Comparison of ENCODE assay signal across 8 mouse cellular contexts in the genomic region with DNA sequence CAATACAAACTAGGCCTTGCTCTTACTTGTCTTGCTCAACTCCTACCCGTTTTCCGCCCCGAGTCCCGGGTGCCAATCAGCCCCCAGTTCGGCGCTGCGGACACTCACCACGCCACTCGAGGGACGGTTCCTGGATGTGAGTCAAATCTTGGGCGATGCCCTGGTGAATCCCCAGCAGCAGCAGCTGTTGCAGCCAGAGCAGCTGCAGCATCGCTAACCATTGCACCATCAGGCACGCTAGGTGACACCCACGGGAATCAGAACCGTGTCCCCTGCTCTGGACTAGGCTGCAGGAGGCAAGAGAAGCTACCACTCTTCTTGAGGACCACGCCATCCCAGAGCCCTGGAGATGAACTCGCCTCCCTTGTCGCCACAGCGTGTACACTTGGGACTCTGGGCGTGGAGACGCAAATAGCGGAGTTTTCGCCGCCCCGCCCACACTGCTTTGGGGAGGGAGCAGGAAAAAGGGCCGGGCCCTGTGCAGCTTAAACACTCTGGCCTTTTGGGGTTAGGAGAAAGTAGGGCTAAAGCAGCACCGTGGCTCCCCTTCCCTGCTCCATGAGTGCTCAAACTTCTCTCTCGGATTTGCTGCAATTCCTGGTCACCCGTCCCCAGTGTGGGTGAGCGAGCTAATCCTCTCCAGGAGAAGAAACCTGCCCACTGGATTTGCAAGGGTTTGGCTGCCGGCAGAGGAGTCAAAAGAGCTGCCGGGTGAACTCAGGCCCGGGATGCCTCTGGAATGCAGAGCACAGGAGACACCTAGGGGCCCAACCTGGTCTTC. TPM values are rescaled to one million over a fixed set of nuclear protein-coding genes. Genes with fewer than 3 reads are reported as not detected.
DNase-seq lines count a peak whose midpoint lies in the region; ATAC-seq and TF ChIP-seq lines count a peak whose summit lies in the region.

A gene (minus strand): TSS at position 407 of the 781 bp plus-strand sequence.

- H3K4me3 ChIP-seq in spleen, adult 2 months (ENCODE audit: extremely low read depth, insufficient read depth, insufficient read length): peak within 1 kb of the TSS; percentile 29; the same call in 1 of the 2 replicates
- H3K4me3 ChIP-seq in embryonic facial prominence, embryonic 12.5 days: peak within 1 kb of the TSS; percentile 42
- H3K4me3 ChIP-seq in heart, embryonic 13.5 days: peak within 1 kb of the TSS; percentile 59
- H3K4me3 ChIP-seq in kidney, embryonic 16.5 days (ENCODE audit: low read length): peak within 1 kb of the TSS; percentile 53

- no peak for TF ChIP-seq CTCF in spleen, adult 2 months (IDR thresholded peaks at IDR 0.05; ENCODE audit: extremely low read depth, insufficient read depth, insufficient read length, insufficient replicate concordance)

- 0 out of 2 replicates have a peak, but pooled peaks have one; percentile 41 for ATAC-seq in embryonic facial prominence, embryonic 12.5 days (ENCODE audit: insufficient number of reproducible peaks, insufficient read depth, low FRiP score, low TSS enrichment)
- peak; percentile 25; the same call in 1 of the 2 replicates for ATAC-seq in heart, embryonic 13.5 days (ENCODE audit: extremely low read depth, insufficient number of reproducible peaks, low FRiP score, low TSS enrichment)
- peak; percentile 91 for ATAC-seq in kidney, embryonic 16.5 days (ENCODE audit: low FRiP score, low TSS enrichment)

- H3K36me3 ChIP-seq in spleen, adult 2 months (ENCODE audit: control insufficient read depth, insufficient read depth, low read length): no peaks in the 10 kb centered on the region
- H3K36me3 ChIP-seq in embryonic facial prominence, embryonic 12.5 days: no peaks in the 10 kb centered on the region
- no peaks in the 10 kb centered on the region for H3K36me3 ChIP-seq in heart, embryonic 13.5 days
- no peaks in the 10 kb centered on the region for H3K36me3 ChIP-seq in kidney, embryonic 16.5 days (ENCODE audit: insufficient read depth, low read length)

- TF ChIP-seq POLR2A in spleen, adult 2 months (IDR thresholded peaks at IDR 0.05; ENCODE audit: low read depth, low read length): no peak

- H3K9ac ChIP-seq in embryonic facial prominence, embryonic 12.5 days: peak within 1 kb of the TSS; percentile 45
- peak within 1 kb of the TSS; percentile 77 for H3K9ac ChIP-seq in heart, embryonic 13.5 days
- H3K9ac ChIP-seq in kidney, embryonic 16.5 days (replicated peaks; ENCODE audit: low read length): peak within 1 kb of the TSS; percentile 62

- DNase-seq in spleen, adult 2 months (ENCODE audit: low read depth in 1 of 2, low spot score in 2 of 2): no peak
- DNase-seq in spleen, adult 12 weeks (ENCODE audit: low spot score): no peak
- DNase-seq in lung, postnatal 25 days (ENCODE audit: low spot score): peak; percentile 53
- DNase-seq in retina, postnatal 1 day: peak; percentile 61
- no peak for DNase-seq in layer of hippocampus, adult 18-20 months (ENCODE audit: low spot score in 2 of 2)

- no peaks in the 10 kb centered on the region for H3K9me3 ChIP-seq in embryonic facial prominence, embryonic 12.5 days
- H3K9me3 ChIP-seq in heart, embryonic 13.5 days: no peaks in the 10 kb centered on the region
- H3K9me3 ChIP-seq in kidney, embryonic 16.5 days (ENCODE audit: low read length): no peaks in the 10 kb centered on the region

- peak within 1 kb of the TSS; percentile 93 for H3K4me2 ChIP-seq in embryonic facial prominence, embryonic 12.5 days (replicated peaks)
- H3K4me2 ChIP-seq in heart, embryonic 13.5 days: peak within 1 kb of the TSS; percentile 90
- peak within 1 kb of the TSS; percentile 91 for H3K4me2 ChIP-seq in kidney, embryonic 16.5 days (replicated peaks; ENCODE audit: low read depth, low read length)

- H3K4me1 ChIP-seq in spleen, adult 2 months (ENCODE audit: control insufficient read depth, insufficient read depth, insufficient read length): no peaks in the 10 kb centered on the region; the same call in 1 of the 2 replicates
- peaks cover 5% of the 10 kb centered on the region for H3K4me1 ChIP-seq in embryonic facial prominence, embryonic 12.5 days
- peaks cover 27% of the 10 kb centered on the region for H3K4me1 ChIP-seq in heart, embryonic 13.5 days
- peaks cover 15% of the 10 kb centered on the region for H3K4me1 ChIP-seq in kidney, embryonic 16.5 days (ENCODE audit: insufficient read depth, low read length)

- WGBS in spleen, adult 2 months: 25% methylated on average over 33 of the region's 33 CpGs
- WGBS in embryonic facial prominence, embryonic 12.5 days: 1% methylated on average over 33 of the region's 33 CpGs
- WGBS in heart, embryonic 13.5 days: 3% methylated on average over 33 of the region's 33 CpGs
- 3% methylated on average over 33 of the region's 33 CpGs for WGBS in kidney, embryonic 16.5 days

- no peaks in the 10 kb centered on the region for H3K27me3 ChIP-seq in spleen, adult 2 months (ENCODE audit: control insufficient read depth, insufficient read depth, low read length)
- H3K27me3 ChIP-seq in embryonic facial prominence, embryonic 12.5 days: no peaks in the 10 kb centered on the region
- H3K27me3 ChIP-seq in heart, embryonic 13.5 days (replicated peaks): no peaks in the 10 kb centered on the region
- no peaks in the 10 kb centered on the region for H3K27me3 ChIP-seq in kidney, embryonic 16.5 days (ENCODE audit: insufficient read depth, low read length)

- no peak within 1 kb of the TSS for H3K27ac ChIP-seq in spleen, adult 2 months (ENCODE audit: insufficient read depth, low read length)
- H3K27ac ChIP-seq in embryonic facial prominence, embryonic 12.5 days: no peak within 1 kb of the TSS
- peak within 1 kb of the TSS; percentile 21; the same call in 1 of the 2 replicates for H3K27ac ChIP-seq in heart, embryonic 13.5 days (replicated peaks)
- no peak within 1 kb of the TSS for H3K27ac ChIP-seq in kidney, embryonic 16.5 days (ENCODE audit: low read length)

RNA-seq across cellular contexts. Expression of the gene that starts here (rescaled TPM):
- polyA plus RNA-seq in spleen, adult 2 months (2012; rRNA removed): 1.4 and 2.3 TPM in 2 replicates
- 2.4 and 3.7 TPM in 2 replicates for polyA plus RNA-seq in embryonic facial prominence, embryonic 12.5 days (2016; fragmentation: Nextera tagmentation; extraction: Ambion mirVana)
- polyA plus RNA-seq in heart, embryonic 13.5 days (2015; fragmentation: Nextera tagmentation; extraction: Ambion mirVana): 1.7 and 2.1 TPM in 2 replicates
- 3.5 and 3.9 TPM in 2 replicates for polyA plus RNA-seq in kidney, embryonic 16.5 days (2015; fragmentation: Nextera tagmentation; extraction: Ambion mirVana)
- 1 to 10 TPM in 1 of 2 experiments, under 1 TPM in 1; 0.25 to 1.1 TPM for total RNA-seq in layer of hippocampus, adult 18-20 months (2021)

Comparison
In these comparisons a context has a peak if more than half of its experiments do, and no peak if none do; other contexts are left out.
1. DNase-seq: peak in lung, postnatal 25 days (single experiment) and retina, postnatal 1 day (single experiment); none in spleen, adult 2 months (0 of 2), spleen, adult 12 weeks (single experiment) and layer of hippocampus, adult 18-20 months (0 of 2).
2. ATAC-seq: peak in every context shown above with its lines; median percentile 91 in kidney, embryonic 16.5 days; 41 in embryonic facial prominence, embryonic 12.5 days; 25 in heart, embryonic 13.5 days.
3. Peak in every context shown above with its lines, with median percentiles within 50 percentile points of each other: H3K4me3 ChIP-seq, H3K4me2 ChIP-seq and H3K9ac ChIP-seq.